Mouse (Mus musculus) embryonic fibroblast, embryonic 13.5 days (primary cell): ENCODE results near the gene Unc45a.

Experiments used
- CTCF ChIP-seq: IDR thresholded peaks from 2 replicates; pipeline ENCODE4 v1.5.1; 2011; ENCODE audit warnings: mild to moderate bottlenecking, control low read depth, low read length, moderate library complexity, borderline replicate concordance; ENCODE audit not compliant: insufficient read depth
- POLR2A ChIP-seq: IDR thresholded peaks from 2 replicates; pipeline ENCODE4 v1.6.1; 2011; ENCODE audit warnings: low read depth, mild to moderate bottlenecking, control low read depth, low read length, moderate library complexity

DNA sequence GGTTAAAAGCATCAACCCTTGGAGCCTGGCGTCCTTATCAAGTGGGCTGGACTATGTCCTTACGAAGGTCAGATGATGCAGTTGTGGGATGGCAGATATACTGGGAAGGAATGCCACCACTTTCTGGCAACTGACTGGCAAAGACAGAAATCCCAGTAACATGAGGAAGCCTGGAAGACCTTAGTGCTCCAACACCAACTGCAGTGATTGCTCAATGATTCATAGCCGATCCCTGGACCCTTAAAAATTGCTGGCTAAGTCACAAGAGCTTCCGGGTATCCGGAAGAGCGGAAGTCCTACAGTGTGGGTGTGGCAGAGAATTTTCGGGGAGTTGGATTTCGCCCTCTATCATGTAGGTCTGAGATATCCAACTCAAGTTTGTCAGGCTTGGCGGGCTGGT is 5.4 kb upstream of the Unc45a start:
- TF ChIP-seq POLR2A: no peak
- no peak for TF ChIP-seq CTCF
